Mouse (Mus musculus) small intestine, adult 2 months (tissue): ENCODE data around the gene Rcn3. TPM values are rescaled to one million over a fixed set of nuclear protein-coding genes. Genes with fewer than 3 reads are reported as not detected.

Source experiments
- H3K27ac ChIP-seq: fragments of 200-500 bp; 2 replicates; pipeline ENCODE4 v1.5.1; 2012; ENCODE audit warnings: low read depth, low read length, control low read depth, inconsistent platforms; ENCODE audit not compliant: insufficient read depth
- H3K27me3 ChIP-seq: fragments of 200-500 bp; 2 replicates; pipeline ENCODE4 v1.6.1; 2012; ENCODE audit warnings: mild to moderate bottlenecking, moderate library complexity, low read length, inconsistent platforms; ENCODE audit not compliant: control insufficient read depth, insufficient read depth
- H3K36me3 ChIP-seq: fragments of 200-500 bp; 2 replicates; pipeline ENCODE4 v1.6.1; 2012; ENCODE audit warnings: mild to moderate bottlenecking, low read length, control low read depth, inconsistent platforms; ENCODE audit not compliant: control insufficient read depth, insufficient read depth
- H3K4me1 ChIP-seq: fragments of 200-500 bp; 2 replicates; pipeline ENCODE4 v1.6.1; 2012; ENCODE audit warnings: low read length, inconsistent platforms, mixed read lengths; ENCODE audit not compliant: control insufficient read depth, insufficient read depth, insufficient read length
- H3K4me3 ChIP-seq: fragments of 200-500 bp; 2 replicates; pipeline ENCODE4 v1.5.1; 2012; ENCODE audit warnings: low read depth, mild to moderate bottlenecking, control low read depth, inconsistent platforms, low read length, moderate library complexity
- CTCF ChIP-seq: fragments of 200-500 bp; IDR thresholded peaks from 2 replicates; pipeline ENCODE4 v1.5.1; 2012; ENCODE audit warnings: low read depth, mild to moderate bottlenecking, control low read depth, inconsistent platforms, low read length, moderate library complexity, mixed read lengths; ENCODE audit not compliant: insufficient replicate concordance, insufficient read length; ENCODE audit errors: extremely low read depth
- POLR2A ChIP-seq: fragments of 200-500 bp; IDR thresholded peaks from 2 replicates; pipeline ENCODE4 v1.6.1; 2012; ENCODE audit warnings: low read depth, mild to moderate bottlenecking, control low read depth, inconsistent platforms, low read length, moderate library complexity
- WGBS: fragments of 180-500 bp; shearing (Covaris S2); methylation state at CpG from one replicate; pipeline ENCODE4 v1.1.7; 2018; 5-methylcytosine and 5-hydroxymethylcytosine counted together
- polyA plus RNA-seq: library from polyadenylated mRNA; depleted of rRNA; stranded (reverse); fragments of >200 nt; gene quantifications from 2 replicates; pipeline ENCODE4 v1.2.3, GENCODE M21; 2012

Rcn3 gene
- polyA plus RNA-seq, 1 experiment = 49.9 TPM

DNA sequence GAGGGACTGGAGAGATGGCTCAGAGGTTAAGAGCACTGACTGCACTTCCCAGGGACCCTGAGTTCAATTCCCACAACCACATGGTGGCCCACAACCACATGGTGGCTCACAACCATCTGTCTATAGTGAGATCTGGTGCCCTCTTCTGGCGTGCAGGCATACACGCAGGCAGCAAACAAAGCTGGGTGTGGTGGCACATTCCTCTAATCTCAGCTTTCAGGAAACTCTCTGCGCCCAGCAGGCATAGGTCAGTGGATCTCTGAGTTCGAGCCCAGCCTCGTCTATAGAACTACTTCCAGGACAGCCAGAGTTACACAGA is 24.1 kb downstream of the Rcn3 start:
- no peak overlapping the region for H3K27ac ChIP-seq
- no peaks in the 10 kb centered on the region for H3K4me1 ChIP-seq
- no peaks in the 10 kb centered on the region for H3K27me3 ChIP-seq
- no peaks in the 10 kb centered on the region for H3K36me3 ChIP-seq
- H3K4me3 ChIP-seq = no peak overlapping the region
- TF ChIP-seq CTCF (peak; percentile 70; the same call in 1 of the 2 replicates), POLR2A (no peak)
- 8% methylated on average over 5 of the region's 5 CpGs for WGBS

DNA sequence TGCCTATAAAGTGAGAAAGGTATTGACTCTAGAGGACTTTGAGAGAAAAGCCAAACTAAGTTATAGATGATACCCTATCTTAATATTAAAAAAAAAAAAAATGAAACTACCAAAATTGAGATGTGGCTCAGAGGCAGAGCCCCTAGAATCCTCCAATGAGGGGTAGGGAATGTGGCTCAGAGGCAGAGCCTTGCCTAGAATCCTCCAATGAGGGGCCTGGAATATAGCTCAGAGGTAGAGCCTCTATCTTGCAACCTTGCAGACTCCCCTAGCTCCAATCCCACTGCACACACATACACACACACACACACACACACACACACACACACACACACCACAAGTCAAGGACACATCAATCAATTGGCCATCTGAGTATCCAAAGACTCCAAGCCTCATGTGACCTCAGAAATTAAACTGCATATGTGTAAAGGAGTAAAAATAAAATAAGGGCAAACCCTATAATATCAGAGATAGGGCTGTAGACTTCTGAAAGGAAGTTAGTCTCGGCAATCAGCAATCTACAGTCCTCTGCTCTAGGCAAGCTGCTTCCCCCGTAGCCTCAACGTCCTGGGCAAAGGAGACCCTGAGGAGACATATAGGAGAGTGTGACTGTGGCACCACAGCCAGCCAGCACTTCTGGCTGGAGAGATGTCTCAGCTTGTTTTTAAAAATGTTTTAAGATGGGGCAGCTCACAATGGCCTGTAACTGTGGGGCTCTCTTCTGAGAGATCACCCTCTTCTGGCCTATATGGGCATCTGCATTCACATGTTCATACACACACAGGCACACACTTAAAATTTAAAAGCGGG is 24.6 kb downstream of the Rcn3 start:
- no peak overlapping the region for H3K27ac ChIP-seq
- no peaks in the 10 kb centered on the region for H3K4me1 ChIP-seq
- H3K36me3 ChIP-seq = no peaks in the 10 kb centered on the region
- no peaks in the 10 kb centered on the region for H3K27me3 ChIP-seq
- TF ChIP-seq POLR2A (no peak), CTCF (no peak)
- 87% methylated on average over 4 of the region's 4 CpGs for WGBS
- no peak overlapping the region for H3K4me3 ChIP-seq

DNA sequence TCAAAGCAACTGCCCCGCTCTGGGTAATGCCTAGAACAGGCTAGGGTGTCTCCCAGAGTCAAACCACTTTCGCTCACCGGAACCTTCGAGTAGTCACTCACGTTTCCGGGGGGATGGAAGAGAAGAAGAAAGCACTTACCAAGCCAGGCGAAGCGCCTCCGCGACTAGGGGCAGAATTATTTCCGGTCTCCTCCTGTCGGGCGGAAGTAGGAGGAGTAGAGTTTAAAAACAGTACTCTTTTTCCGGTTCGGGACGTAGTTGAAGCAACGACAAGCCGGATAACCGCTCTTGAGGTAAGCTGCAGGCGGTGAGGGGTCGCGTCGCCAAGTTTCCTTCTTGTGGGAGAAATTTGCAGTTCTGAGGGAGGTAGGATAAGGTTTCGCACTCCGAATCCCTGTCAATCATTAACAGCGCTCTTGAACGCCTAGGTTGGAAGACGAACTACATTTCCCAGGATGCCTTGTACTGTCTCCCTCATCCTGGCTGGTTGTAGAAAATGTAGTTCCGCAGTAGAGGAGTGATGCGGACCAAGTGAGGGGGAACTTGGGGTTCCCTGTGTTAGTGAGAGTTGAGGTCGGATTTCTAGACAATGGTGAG is 29.7 kb downstream of the Rcn3 start, which contains the start of the genes Nosip and Prrg2:
TSS of gene Nosip (plus strand) at position 191 of the 597 bp plus-strand sequence.
TSS of gene Prrg2 (minus strand) at position 439 of the 597 bp plus-strand sequence.
- H3K36me3 ChIP-seq = peaks cover 3% of the 10 kb centered on the region; the same call in 1 of the 2 replicates
- under 1% methylated on average over 31 of the region's 31 CpGs for WGBS
- peak within 1 kb of the TSS; percentile 97 for H3K27ac ChIP-seq
- peak within 1 kb of the TSS; percentile 95 for H3K4me3 ChIP-seq
- TF ChIP-seq CTCF = no peak
- TF ChIP-seq POLR2A = peak; percentile 48; the same call in 1 of the 2 replicates
- H3K4me1 ChIP-seq = no peaks in the 10 kb centered on the region
- H3K27me3 ChIP-seq = no peaks in the 10 kb centered on the region

DNA sequence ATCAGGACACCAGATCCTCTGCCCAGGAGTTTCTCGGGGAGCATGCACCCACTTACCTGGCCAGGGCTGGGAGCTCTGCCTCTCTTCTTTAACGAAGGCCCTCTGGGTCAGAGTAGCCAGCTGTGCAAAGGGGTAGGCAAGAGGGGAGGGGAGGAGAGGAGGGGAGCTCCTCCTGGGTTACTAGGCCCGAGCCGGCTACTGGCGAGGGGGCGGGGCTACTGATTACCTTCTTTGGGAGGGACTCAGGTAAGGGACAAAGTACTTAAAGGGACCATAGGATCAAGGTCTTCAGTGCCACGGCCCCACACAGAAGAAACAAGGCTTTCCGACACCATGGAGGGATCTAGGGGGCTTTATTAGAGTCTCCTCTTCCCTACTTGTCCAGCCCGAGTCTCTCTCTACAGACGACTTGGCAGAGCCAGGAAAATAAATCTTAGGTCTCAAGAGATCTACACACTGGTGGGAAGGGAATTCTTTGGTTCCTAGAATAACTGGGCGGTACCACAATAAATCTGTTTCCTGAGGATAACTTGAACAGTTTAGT is 30.4 kb downstream of the Rcn3 start:
- Histone ChIP-seq H3K27me3 (no peaks in the 10 kb centered on the region), H3K4me3 (peak overlapping the region; percentile 67), H3K4me1 (no peaks in the 10 kb centered on the region), H3K27ac (peak overlapping the region; percentile 82), H3K36me3 (peaks cover 3% of the 10 kb centered on the region; the same call in 1 of the 2 replicates)
- TF ChIP-seq POLR2A = peak; percentile 64; the same call in 1 of the 2 replicates
- TF ChIP-seq CTCF = no peak
- WGBS = 11% methylated on average over 11 of the region's 11 CpGs

DNA sequence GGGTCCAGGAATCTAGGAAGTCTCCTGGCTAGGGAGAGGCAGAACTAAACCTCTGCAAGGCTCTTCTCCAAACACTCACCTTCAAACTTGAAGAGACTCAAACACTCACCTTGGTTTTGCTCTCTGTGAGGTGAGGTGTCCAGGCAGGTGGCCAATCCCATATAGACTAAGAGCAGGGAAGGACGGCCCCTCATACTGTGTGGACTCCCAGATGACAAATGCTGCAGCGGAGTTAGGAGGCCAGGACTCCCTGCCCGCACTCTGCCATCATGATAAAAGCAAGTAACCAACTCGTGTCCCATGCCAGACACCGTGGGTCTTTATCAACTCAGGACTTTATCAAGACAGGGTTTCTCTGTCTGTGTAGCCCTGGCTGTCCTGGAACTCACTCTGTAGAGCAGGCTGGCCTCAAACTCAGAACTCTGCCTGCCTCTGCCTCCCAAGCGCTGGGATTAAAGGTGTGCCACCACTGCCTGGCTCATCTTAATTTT is 31.3 kb downstream of the Rcn3 start:
- 67% methylated on average over 6 of the region's 6 CpGs for WGBS
- H3K4me1 ChIP-seq = no peaks in the 10 kb centered on the region
- no peak overlapping the region for H3K4me3 ChIP-seq
- no peaks in the 10 kb centered on the region for H3K27me3 ChIP-seq
- H3K27ac ChIP-seq = no peak overlapping the region
- TF ChIP-seq CTCF (no peak), POLR2A (no peak)
- H3K36me3 ChIP-seq = peaks cover 3% of the 10 kb centered on the region; the same call in 1 of the 2 replicates

DNA sequence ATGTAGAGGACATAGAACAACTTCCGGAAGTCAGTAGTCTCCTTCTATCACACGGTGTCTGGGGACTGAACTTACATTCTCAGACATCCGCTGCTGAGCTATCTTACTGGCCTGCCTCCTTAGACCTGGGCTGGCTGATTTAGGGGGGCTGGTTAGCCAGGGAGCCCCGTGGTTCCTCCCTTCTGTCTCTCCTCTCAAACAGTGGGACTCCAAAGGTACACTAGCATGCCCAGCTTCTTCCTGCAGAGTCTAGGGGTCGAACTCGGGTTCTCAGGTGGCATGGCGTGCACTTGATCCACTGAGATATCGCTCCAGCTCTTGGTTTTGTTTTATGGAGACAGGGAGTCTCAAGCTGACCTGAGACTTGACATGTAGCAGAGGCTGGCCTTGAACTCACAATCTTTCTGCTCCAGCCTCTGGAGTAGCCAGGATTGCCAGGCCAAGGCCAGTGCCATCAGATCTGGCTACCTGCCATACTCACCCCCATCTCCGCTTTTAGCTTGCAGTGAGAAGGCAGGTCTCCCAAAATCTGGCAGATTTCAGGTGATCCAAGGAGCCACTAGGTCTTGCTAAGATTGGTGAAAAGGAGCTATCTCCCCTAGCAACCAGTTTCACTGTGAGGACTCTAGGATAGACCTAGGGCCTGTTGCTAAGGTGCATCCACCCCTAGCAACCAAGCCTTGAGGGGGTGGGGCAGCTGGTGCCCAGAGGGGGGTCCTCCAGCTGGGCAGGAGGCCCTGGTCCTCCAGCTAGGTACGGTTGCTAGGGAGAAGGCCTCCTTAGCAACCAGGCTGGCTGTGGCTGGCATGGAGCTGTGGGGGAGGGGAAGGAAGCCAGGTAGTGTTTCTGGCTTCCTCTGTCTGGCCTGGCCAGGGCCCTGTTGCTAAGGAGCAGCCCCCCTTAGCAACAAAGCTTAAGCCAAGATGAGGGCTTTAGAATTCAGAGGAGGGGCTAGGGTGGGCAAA is 33.1 kb downstream of the Rcn3 start:
- no peak for TF ChIP-seq POLR2A
- no peak for TF ChIP-seq CTCF
- H3K27ac ChIP-seq = no peak overlapping the region
- WGBS = 85% methylated on average over 10 of the region's 10 CpGs

More for the DNA sequence above, 33.1 kb downstream of the Rcn3 start:
- no peaks in the 10 kb centered on the region for H3K27me3 ChIP-seq
- H3K4me1 ChIP-seq = no peaks in the 10 kb centered on the region; the same call in 1 of the 2 replicates
- peaks cover 3% of the 10 kb centered on the region; the same call in 1 of the 2 replicates for H3K36me3 ChIP-seq
- H3K4me3 ChIP-seq = no peak overlapping the region
